Mouse (Mus musculus): ENCODE measurements around the gene Zfp597. TPM values are rescaled to one million over a fixed set of nuclear protein-coding genes. Genes with fewer than 3 reads are reported as not detected.

Zfp597 gene
- total and polyA plus RNA-seq, 3 experiments, result 6.9 to 10.1 TPM; not detected in 1

DNA sequence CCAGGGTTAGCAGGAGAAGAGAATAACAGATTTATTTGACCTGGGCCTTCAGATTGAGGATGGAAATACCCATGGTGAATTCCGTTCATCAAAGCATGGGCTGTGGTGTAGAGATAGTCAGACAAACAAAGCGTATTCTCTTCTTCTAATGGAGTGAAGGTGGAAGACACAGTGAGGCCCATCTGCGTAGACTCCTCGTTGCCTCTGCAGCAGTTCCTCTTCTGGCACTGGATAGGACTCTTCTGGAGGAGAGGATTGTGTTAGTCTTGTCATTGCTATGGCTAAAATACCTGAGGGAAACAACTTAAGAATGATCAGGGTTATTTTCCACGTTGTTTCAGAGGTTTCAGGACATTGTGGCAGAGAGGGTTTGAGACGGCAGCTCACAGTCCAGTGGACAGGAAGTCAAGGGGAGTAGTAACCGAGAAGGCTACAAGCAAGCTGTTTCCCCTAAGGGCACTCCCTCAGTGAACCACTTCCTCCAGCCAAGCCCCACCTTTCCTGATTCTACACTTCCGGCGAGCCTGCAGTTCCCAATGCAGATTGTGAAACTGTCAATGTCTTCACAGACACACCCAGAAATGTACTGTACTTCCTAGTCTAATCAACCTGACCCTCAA is 10.9 kb upstream of the Zfp597 start:
- H3K27ac ChIP-seq (ENCODE audit: control insufficient read depth, low read depth, low read length), result peak overlapping the region; percentile 72
- peaks cover 0 to 14% of the 10 kb centered on the region in 2 experiments; a peak in 3 of 4 replicates for H3K4me1 ChIP-seq (ENCODE audit: control insufficient read depth in 1 of 2, insufficient read depth in 2 of 2, low read length in 2 of 2)
- peak; percentile 77 for DNase-seq (ENCODE audit: low read depth, low spot score)
- no peaks in the 10 kb centered on the region for H3K9me3 ChIP-seq (replicated peaks; ENCODE audit: insufficient read depth, low read length)
- H3K9ac ChIP-seq (ENCODE audit: control insufficient read depth, low read depth, low read length, poor library complexity, severe bottlenecking), result peak overlapping the region; percentile 13
- peak overlapping the region in 1 of 2 experiments; percentile 8; a peak in 1 of 4 replicates for H3K4me3 ChIP-seq (ENCODE audit: control insufficient read depth in 1 of 2, insufficient read depth in 1 of 2, low read depth in 2 of 2, low read length in 2 of 2)
- no peaks in the 10 kb centered on the region for H3K27me3 ChIP-seq (ENCODE audit: control insufficient read depth in 1 of 2, insufficient read depth in 2 of 2, low read length in 2 of 2)
- 0 out of 2 replicates have a peak, but pooled peaks cover 4% of the 10 kb centered on the region for H3K79me2 ChIP-seq (ENCODE audit: control insufficient read depth, insufficient read depth, low read length, poor library complexity)
- H3K36me3 ChIP-seq (ENCODE audit: control insufficient read depth in 1 of 2, insufficient read depth in 2 of 2, low read length in 2 of 2), result peaks cover 7 to 13% of the 10 kb centered on the region in 2 experiments
- TF ChIP-seq POLR2A (IDR thresholded peaks at IDR 0.05; ENCODE audit: control insufficient read depth in 1 of 2, insufficient read depth in 1 of 2, low read depth in 1 of 2, low read length in 2 of 2, poor library complexity in 1 of 2), result peak in 1 of 2 experiments; percentile 66; a peak in 2 of 4 replicates
- TF ChIP-seq GATA1 (IDR thresholded peaks at IDR 0.05; ENCODE audit: low read depth, low read length), result no peak
- peak; percentile 51 for TF ChIP-seq SIN3A (IDR thresholded peaks at IDR 0.05; ENCODE audit: low read length)
- TF ChIP-seq ELF1 (IDR thresholded peaks at IDR 0.05; ENCODE audit: low read depth, low read length), result peak; percentile 54
- peak; percentile 66 for TF ChIP-seq HCFC1 (IDR thresholded peaks at IDR 0.05; ENCODE audit: low read depth, low read length)
- TF ChIP-seq EP300 (IDR thresholded peaks at IDR 0.05; ENCODE audit: low read depth in 1 of 2, low read length in 2 of 2), result no peak
- peak; percentile 71 for TF ChIP-seq TBP (IDR thresholded peaks at IDR 0.05; ENCODE audit: low read depth, low read length)

DNA sequence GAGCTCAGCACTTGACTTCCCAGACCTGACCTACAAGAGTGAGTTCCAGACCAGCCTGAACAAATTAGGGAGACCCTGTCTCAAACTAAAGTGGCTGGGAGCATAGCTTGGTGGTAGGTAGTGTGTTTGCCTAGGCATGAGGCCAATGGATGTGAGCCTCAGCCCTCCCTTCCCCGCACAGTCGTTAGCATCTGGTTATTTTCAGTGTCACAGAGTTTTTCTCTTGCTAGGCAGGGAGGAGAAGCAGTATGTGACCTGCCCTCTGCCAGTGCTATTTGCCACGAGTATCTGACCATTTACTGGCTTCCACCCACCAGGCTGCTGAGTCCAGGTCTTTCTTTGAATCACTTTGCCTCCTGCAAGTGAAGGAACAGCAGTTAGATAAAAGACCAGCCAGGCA is 9.4 kb upstream of the Zfp597 start:
- Histone ChIP-seq H3K4me3 (ENCODE audit: control insufficient read depth in 1 of 2, insufficient read depth in 1 of 2, low read depth in 2 of 2, low read length in 2 of 2) (no peak overlapping the region), H3K9me3 (replicated peaks; ENCODE audit: insufficient read depth, low read length) (no peaks in the 10 kb centered on the region), H3K36me3 (ENCODE audit: control insufficient read depth in 1 of 2, insufficient read depth in 2 of 2, low read length in 2 of 2) (peaks cover 7 to 13% of the 10 kb centered on the region in 2 experiments), H3K4me1 (ENCODE audit: control insufficient read depth in 1 of 2, insufficient read depth in 2 of 2, low read length in 2 of 2) (peaks cover 0 to 14% of the 10 kb centered on the region in 2 experiments; a peak in 3 of 4 replicates), H3K27me3 (ENCODE audit: control insufficient read depth in 1 of 2, insufficient read depth in 2 of 2, low read length in 2 of 2) (no peaks in the 10 kb centered on the region), H3K27ac (ENCODE audit: control insufficient read depth, low read depth, low read length) (no peak overlapping the region), H3K9ac (ENCODE audit: control insufficient read depth, low read depth, low read length, poor library complexity, severe bottlenecking) (no peak overlapping the region), H3K79me2 (ENCODE audit: control insufficient read depth, insufficient read depth, low read length, poor library complexity) (peaks cover 7% of the 10 kb centered on the region)
- TF ChIP-seq CHD2 (IDR thresholded peaks at IDR 0.05; ENCODE audit: low read length), result no peak
- no peak for TF ChIP-seq SIN3A (IDR thresholded peaks at IDR 0.05; ENCODE audit: low read length)
- no peak for TF ChIP-seq HCFC1 (IDR thresholded peaks at IDR 0.05; ENCODE audit: low read depth, low read length)
- no peak for TF ChIP-seq MXI1 (IDR thresholded peaks at IDR 0.05; ENCODE audit: low read depth, low read length)
- no peak for TF ChIP-seq GABPA (IDR thresholded peaks at IDR 0.05; ENCODE audit: low read depth, low read length)
- TF ChIP-seq E2F4 (IDR thresholded peaks at IDR 0.05; ENCODE audit: borderline replicate concordance, low read depth, low read length), result no peak
- TF ChIP-seq MAX (IDR thresholded peaks at IDR 0.05; ENCODE audit: low read length), result no peak
- TF ChIP-seq KAT2A (conservative IDR thresholded peaks at IDR 0.05; ENCODE audit: low read depth, low read length), result no peak
- no peak for TF ChIP-seq EP300 (IDR thresholded peaks at IDR 0.05; ENCODE audit: low read depth in 1 of 2, low read length in 2 of 2)
- TF ChIP-seq TCF12 (IDR thresholded peaks at IDR 0.05; ENCODE audit: low read depth, low read length), result no peak
- TF ChIP-seq POLR2A (IDR thresholded peaks at IDR 0.05; ENCODE audit: control insufficient read depth in 1 of 2, insufficient read depth in 1 of 2, low read depth in 1 of 2, low read length in 2 of 2, poor library complexity in 1 of 2), result no peak
- TF ChIP-seq GATA1 (IDR thresholded peaks at IDR 0.05; ENCODE audit: low read depth, low read length), result no peak
- TF ChIP-seq ZC3H11A (IDR thresholded peaks at IDR 0.05; ENCODE audit: low read depth, low read length), result no peak
- TF ChIP-seq TBP (IDR thresholded peaks at IDR 0.05; ENCODE audit: low read depth, low read length), result no peak
- no peak for TF ChIP-seq NELFE (IDR thresholded peaks at IDR 0.05; ENCODE audit: low read depth, low read length)
- TF ChIP-seq ELF1 (IDR thresholded peaks at IDR 0.05; ENCODE audit: low read depth, low read length), result no peak
- no peak for DNase-seq (ENCODE audit: low read depth, low spot score)
